23 mouse cellular contexts compared by ENCODE assay signal in genomic region chr7:66490073-66490472, GRCm38 (mm10).
"Had no signal": no experiment of that assay in that cellular context is flagged by ENCODE, and none has a peak within 500 bp of the region (broad histone marks: within the 10 kb centered on the region; RNA-seq: fewer than 3 reads in every experiment).

No protein-coding gene starts in this region.

- ATAC-seq: forebrain, postnatal 0 days; hindbrain, postnatal 0 days had no signal

- DNase-seq: forebrain, postnatal 0 days; gastrocnemius, postnatal 14 days; gastrocnemius, postnatal 36 days; heart, adult 18-20 months; heart, postnatal 14 days; heart, postnatal 36 days; kidney, adult 18-20 months; kidney, adult 8-10 months; kidney, postnatal 10 days; kidney, postnatal 25 days; kidney, postnatal 4 days; liver; liver, embryonic 13.5 days had no signal

- H3K4me2 ChIP-seq: heart, embryonic 11.5 days; heart, embryonic 13.5 days; heart, embryonic 15.5 days; hindbrain, embryonic 13.5 days; hindbrain, embryonic 15.5 days; limb, embryonic 12.5 days; liver, embryonic 13.5 days had no signal

- H3K9me3 ChIP-seq: heart, embryonic 15.5 days; hindbrain, embryonic 13.5 days; hindbrain, embryonic 15.5 days; limb, embryonic 10.5 days; limb, embryonic 12.5 days; liver, embryonic 13.5 days had no signal

- H3K27me3 ChIP-seq: heart, embryonic 13.5 days; heart, embryonic 15.5 days; hindbrain, embryonic 13.5 days; hindbrain, embryonic 15.5 days; limb, embryonic 12.5 days; liver, embryonic 13.5 days had no signal

- H3K4me1 ChIP-seq: heart, embryonic 13.5 days; heart, embryonic 15.5 days; hindbrain, embryonic 13.5 days; hindbrain, embryonic 15.5 days; limb, embryonic 10.5 days; limb, embryonic 12.5 days; liver, embryonic 13.5 days had no signal

- H3K27ac ChIP-seq: heart, embryonic 13.5 days; heart, embryonic 15.5 days; hindbrain, embryonic 13.5 days; hindbrain, embryonic 15.5 days; hindbrain, postnatal 0 days; layer of hippocampus, adult 2 months; left cerebral cortex, adult 2 months; limb, embryonic 10.5 days; limb, embryonic 12.5 days; liver, embryonic 13.5 days had no signal

- H3K36me3 ChIP-seq: heart, embryonic 13.5 days; heart, embryonic 15.5 days; hindbrain, embryonic 13.5 days; hindbrain, embryonic 15.5 days; limb, embryonic 10.5 days; limb, embryonic 12.5 days; liver, embryonic 13.5 days had no signal

- H3K4me3 ChIP-seq: heart, embryonic 13.5 days; heart, embryonic 15.5 days; hindbrain, embryonic 13.5 days; hindbrain, embryonic 15.5 days; layer of hippocampus, adult 2 months; left cerebral cortex, adult 2 months; limb, embryonic 10.5 days; limb, embryonic 12.5 days; liver, embryonic 13.5 days had no signal

- H3K9ac ChIP-seq: forebrain, postnatal 0 days; heart, embryonic 13.5 days; heart, embryonic 15.5 days; hindbrain, embryonic 13.5 days; hindbrain, embryonic 15.5 days; limb, embryonic 12.5 days; liver, embryonic 13.5 days had no signal
